Mouse (Mus musculus) embryonic stem cell, embryonic (primary cell): ENCODE data around the gene Myt1.
"Not testable (repeated sequence)": the region's sequence is repeated elsewhere in the genome, so short reads cannot be mapped to it uniquely, and the experiment has no call there.

Experiments
- CTCF ChIA-PET, 4 experiments: fragments of 300-600 bp in 2 of 4; fragments of 350-600 bp in 2 of 4; sonication (Branson Sonifier 250); formaldehyde crosslinking; loops; one replicate each; lab custom pipeline; 2022; ENCODE audit warnings: inconsistent platforms in 2 of 4; lab: Charles Lee
- POLR2A ChIA-PET, 4 experiments: fragments of 300-600 bp in 2 of 4; fragments of 350-600 bp in 2 of 4; sonication (Branson Sonifier 250); formaldehyde crosslinking; loops; one replicate each; lab custom pipeline; 2022; ENCODE audit warnings: antibody characterized with exemption in 4 of 4, inconsistent platforms in 1 of 4; lab: Charles Lee

Myt1 gene

GRCm38 (mm10) chr2:181766672-181767557 is 3.8 kb downstream of the Myt1 start:
- CTCF ChIA-PET, result interaction anchor here in 1 of 4 experiments (0.6 kb wide), 1 partner anchor 52 kb away, joined by 3 read pairs; no protein-coding TSS in a partner anchor
- POLR2A ChIA-PET, result no interaction called here

- ChIA-PET POLR2A (interaction anchor here in 1 of 4 experiments (0.8 kb wide), 1 partner anchor 43 kb away, joined by 3 read pairs; no protein-coding TSS in a partner anchor), CTCF (no interaction called here)
Measured at GRCm38 (mm10) chr2:181768451-181768850, 5.3 kb downstream of the Myt1 start.

GRCm38 (mm10) chr2:181769397-181769796 is 6.3 kb downstream of the Myt1 start:
- POLR2A ChIA-PET, result interaction anchor here in 1 of 4 experiments (0.8 kb wide), 1 partner anchor 42 kb away, joined by 3 read pairs; no protein-coding TSS in a partner anchor

GRCm38 (mm10) chr2:181773203-181773602 is 10.1 kb downstream of the Myt1 start:
- ChIA-PET POLR2A (interaction anchor here in 1 of 4 experiments (0.9 to 1.5 kb wide), 2 partner anchors 9 to 61 kb away, joined by 3 to 5 read pairs; no protein-coding TSS in a partner anchor), CTCF (interaction anchor here in 2 of 4 experiments (0.6 to 1.4 kb wide), 2 partner anchors 15 to 95 kb away, joined by 4 read pairs; no protein-coding TSS in a partner anchor)

More at GRCm38 (mm10) chr2:181769397-181769796, 6.3 kb downstream of the Myt1 start:
- CTCF ChIA-PET, result no interaction called here

GRCm38 (mm10) chr2:181775786-181776185 is 12.7 kb downstream of the Myt1 start:
- ChIA-PET POLR2A (no interaction called here), CTCF (no interaction called here)

- ChIA-PET CTCF (interaction anchor here in 3 of 4 experiments (0.6 to 1.3 kb wide), 4 partner anchors 48 to 89 kb away, joined by 3 to 16 read pairs (median 4); no protein-coding TSS in a partner anchor), POLR2A (no interaction called here)
Measured at GRCm38 (mm10) chr2:181777715-181778114, 14.6 kb downstream of the Myt1 start.

- ChIA-PET POLR2A (no interaction called here), CTCF (no interaction called here)
Measured at GRCm38 (mm10) chr2:181781421-181781820, 18.3 kb downstream of the Myt1 start.

GRCm38 (mm10) chr2:181787852-181788251 is 24.7 kb downstream of the Myt1 start:
- ChIA-PET CTCF (interaction anchor here in 1 of 4 experiments (0.6 kb wide), 1 partner anchor 15 kb away, joined by 4 read pairs; no protein-coding TSS in a partner anchor), POLR2A (no interaction called here)

- ChIA-PET CTCF (no interaction called here), POLR2A (no interaction called here)
Measured at GRCm38 (mm10) chr2:181789396-181789795, 26.3 kb downstream of the Myt1 start.

- POLR2A ChIA-PET, CTCF ChIA-PET: not testable (repeated sequence)
Measured at GRCm38 (mm10) chr2:181793186-181793585, 30.1 kb downstream of the Myt1 start.

GRCm38 (mm10) chr2:181795641-181796130 is 32.6 kb downstream of the Myt1 start:
- CTCF ChIA-PET, result interaction anchor here in 1 of 4 experiments (0.6 kb wide), 1 partner anchor 47 kb away, joined by 4 read pairs; no protein-coding TSS in a partner anchor
- POLR2A ChIA-PET, result no interaction called here

GRCm38 (mm10) chr2:181797672-181798071 is 34.5 kb downstream of the Myt1 start:
- POLR2A ChIA-PET, result interaction anchor here in 1 of 4 experiments (1.4 to 1.7 kb wide), 3 partner anchors 15 to 49 kb away, joined by 3 to 6 read pairs (median 4); no protein-coding TSS in a partner anchor
- CTCF ChIA-PET, result interaction anchor here in 1 of 4 experiments (0.5 kb wide), 1 partner anchor 422 kb away, joined by 3 read pairs; no protein-coding TSS in a partner anchor

- CTCF ChIA-PET, result interaction anchor here in 1 of 4 experiments (1.1 kb wide), 1 partner anchor 170 kb away, joined by 8 read pairs; no protein-coding TSS in a partner anchor
- POLR2A ChIA-PET, result interaction anchor here in 1 of 4 experiments (1.5 kb wide), 1 partner anchor 32 kb away, joined by 4 read pairs; no protein-coding TSS in a partner anchor
Measured at GRCm38 (mm10) chr2:181829032-181829650, 66.0 kb downstream of the Myt1 start.

- POLR2A ChIA-PET, result no interaction called here
- CTCF ChIA-PET, result no interaction called here
Measured at GRCm38 (mm10) chr2:181832745-181833144, 69.6 kb downstream of the Myt1 start.

GRCm38 (mm10) chr2:181837372-181838292 is 74.5 kb downstream of the Myt1 start, which contains the start of gene Pcmtd2:
TSS of gene Pcmtd2 (plus strand) at chr2:181837854.
- ChIA-PET POLR2A (interaction anchor here in 2 of 4 experiments (0.6 to 1.0 kb wide), 4 partner anchors 28 to 853 kb away, joined by 3 to 6 read pairs (median 4); no protein-coding TSS in a partner anchor), CTCF (interaction anchor here in 1 of 4 experiments (0.7 kb wide), 1 partner anchor 786 kb away, joined by 4 read pairs; no protein-coding TSS in a partner anchor)

- ChIA-PET CTCF (interaction anchor here in 1 of 4 experiments (0.7 kb wide), 1 partner anchor 787 kb away, joined by 4 read pairs; no protein-coding TSS in a partner anchor), POLR2A (interaction anchor here in 2 of 4 experiments (0.6 to 1.4 kb wide), 4 partner anchors 20 to 854 kb away, joined by 3 to 6 read pairs (median 4); no protein-coding TSS in a partner anchor)
Measured at GRCm38 (mm10) chr2:181838293-181838680, 75.2 kb downstream of the Myt1 start.

- ChIA-PET POLR2A (interaction anchor here in 1 of 4 experiments (0.7 to 1.6 kb wide), 4 partner anchors 20 to 48 kb away, joined by 3 to 6 read pairs (median 3); no protein-coding TSS in a partner anchor), CTCF (interaction anchor here in 1 of 4 experiments (1.2 kb wide), 1 partner anchor 124 kb away, joined by 4 read pairs; no protein-coding TSS in a partner anchor)
Measured at GRCm38 (mm10) chr2:181845709-181846394, 82.7 kb downstream of the Myt1 start.
